Mouse (Mus musculus) embryonic fibroblast, embryonic 13.5 days (primary cell): ENCODE measurements at regions not wholly inside any gene's neighbourhood (a gene's known extent, or its start where the extent isn't known, plus 50 kb on each side); places are given as distances from the start of the nearest gene placed in this dataset.

ENCODE experiments used
- H3K27ac ChIP-seq: 2 replicates; pipeline ENCODE4 v1.5.1; 2012; ENCODE audit warnings: low read length, control low read depth, inconsistent platforms; ENCODE audit not compliant: insufficient read depth
- H3K4me1 ChIP-seq: 2 replicates; pipeline ENCODE4 v1.6.1; 2011; ENCODE audit warnings: low read length; ENCODE audit not compliant: control insufficient read depth, insufficient read depth
- H3K4me3 ChIP-seq: 2 replicates; pipeline ENCODE4 v1.5.1; 2011; ENCODE audit warnings: mild to moderate bottlenecking, control low read depth, low read length; ENCODE audit not compliant: insufficient read depth
- CTCF ChIP-seq: IDR thresholded peaks from 2 replicates; pipeline ENCODE4 v1.5.1; 2011; ENCODE audit warnings: mild to moderate bottlenecking, control low read depth, low read length, moderate library complexity, borderline replicate concordance; ENCODE audit not compliant: insufficient read depth
- POLR2A ChIP-seq: IDR thresholded peaks from 2 replicates; pipeline ENCODE4 v1.6.1; 2011; ENCODE audit warnings: low read depth, mild to moderate bottlenecking, control low read depth, low read length, moderate library complexity

- Histone ChIP-seq H3K4me3 (no peak overlapping the region), H3K4me1 (no peaks in the 10 kb centered on the region), H3K27ac (no peak overlapping the region)
- TF ChIP-seq CTCF (no peak), POLR2A (no peak)
These were observed 151.0 kb downstream of the Cyp26b1 start for GRCm38 (mm10) chr6:84442667-84443066.

- Histone ChIP-seq H3K4me3 (no peak overlapping the region), H3K27ac (no peak overlapping the region), H3K4me1 (no peaks in the 10 kb centered on the region)
- TF ChIP-seq CTCF (no peak), POLR2A (no peak)
These were observed 151.8 kb downstream of the Cyp26b1 start for GRCm38 (mm10) chr6:84441721-84442480.

- Histone ChIP-seq H3K4me1 (no peaks in the 10 kb centered on the region), H3K27ac (no peak overlapping the region), H3K4me3 (no peak overlapping the region)
- TF ChIP-seq CTCF (no peak), POLR2A (no peak)
These were observed 157.0 kb downstream of the Cyp26b1 start for GRCm38 (mm10) chr6:84436716-84437115.

GRCm38 (mm10) chr6:84434532-84434931 lies 159.2 kb downstream of the Cyp26b1 start:
- H3K4me3 ChIP-seq: no peak overlapping the region
- TF ChIP-seq CTCF (no peak), POLR2A (no peak)

GRCm38 (mm10) chr6:84431622-84431955 lies 162.1 kb downstream of the Cyp26b1 start:
- Histone ChIP-seq H3K4me3 (no peak overlapping the region), H3K27ac (no peak overlapping the region), H3K4me1 (no peaks in the 10 kb centered on the region)
- no peak for TF ChIP-seq POLR2A

More at GRCm38 (mm10) chr6:84434532-84434931, 159.2 kb downstream of the Cyp26b1 start:
- Histone ChIP-seq H3K4me1 (no peaks in the 10 kb centered on the region), H3K27ac (no peak overlapping the region)

GRCm38 (mm10) chr6:84430925-84431621 lies 162.6 kb downstream of the Cyp26b1 start:
- H3K4me1 ChIP-seq: no peaks in the 10 kb centered on the region
- H3K4me3 ChIP-seq: no peak overlapping the region
- no peak overlapping the region for H3K27ac ChIP-seq
- no peak for TF ChIP-seq CTCF
- no peak for TF ChIP-seq POLR2A

GRCm38 (mm10) chr6:84430146-84430545 lies 163.6 kb downstream of the Cyp26b1 start:
- no peak for TF ChIP-seq CTCF
- no peak for TF ChIP-seq POLR2A
- no peaks in the 10 kb centered on the region for H3K4me1 ChIP-seq
- no peak overlapping the region for H3K27ac ChIP-seq
- H3K4me3 ChIP-seq: no peak overlapping the region

- no peak for TF ChIP-seq CTCF
- no peak for TF ChIP-seq POLR2A
- Histone ChIP-seq H3K4me3 (no peak overlapping the region), H3K4me1 (no peaks in the 10 kb centered on the region), H3K27ac (no peak overlapping the region)
These were observed 164.5 kb downstream of the Cyp26b1 start for GRCm38 (mm10) chr6:84429247-84429646.

GRCm38 (mm10) chr6:84426691-84427090 lies 167.0 kb downstream of the Cyp26b1 start:
- no peak overlapping the region for H3K4me3 ChIP-seq
- TF ChIP-seq CTCF (no peak), POLR2A (no peak)
- no peak overlapping the region for H3K27ac ChIP-seq
- H3K4me1 ChIP-seq: no peaks in the 10 kb centered on the region

- TF ChIP-seq POLR2A (no peak), CTCF (peak; percentile 66)
- H3K27ac ChIP-seq: no peak overlapping the region
- H3K4me1 ChIP-seq: no peaks in the 10 kb centered on the region
- H3K4me3 ChIP-seq: no peak overlapping the region
These were observed 167.9 kb downstream of the Cyp26b1 start for GRCm38 (mm10) chr6:84425823-84426222.

GRCm38 (mm10) chr6:84422946-84423345 lies 170.8 kb downstream of the Cyp26b1 start:
- Histone ChIP-seq H3K4me1 (no peaks in the 10 kb centered on the region), H3K4me3 (no peak overlapping the region), H3K27ac (no peak overlapping the region)
- TF ChIP-seq POLR2A (no peak), CTCF (no peak)
